Comparison of ENCODE assay signal across 12 mouse cellular contexts in the genomic region with DNA sequence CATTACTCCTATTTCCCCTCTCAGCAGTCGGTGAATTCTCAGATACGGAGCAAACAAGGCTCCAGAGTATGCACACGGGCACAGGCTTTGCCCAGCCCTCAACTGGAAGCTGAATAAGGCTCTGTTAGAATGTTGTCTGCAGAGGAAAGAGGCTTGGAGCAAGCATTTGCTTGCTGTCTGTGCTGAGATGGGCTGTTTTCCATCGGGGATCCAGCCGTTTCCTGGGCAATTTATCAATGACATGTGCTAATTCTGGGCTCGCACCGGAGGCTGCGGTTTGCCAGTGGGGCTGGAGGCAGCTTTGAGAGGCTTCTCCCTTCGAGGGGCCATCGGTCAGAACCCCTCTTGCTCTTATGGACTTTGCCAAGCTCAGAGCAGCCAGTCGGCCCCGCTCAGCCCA.
DNase-seq lines count a peak whose midpoint lies in the region; ATAC-seq and TF ChIP-seq lines count a peak whose summit lies in the region.
"Had no signal": no experiment of that assay in that cellular context is flagged by ENCODE, and none has a peak within 500 bp of the region (broad histone marks: within the 10 kb centered on the region; RNA-seq: fewer than 3 reads in every experiment).

No protein-coding gene starts in this region.

- H3K27me3 ChIP-seq in hindbrain, postnatal 0 days (ENCODE audit: insufficient read depth, low read length) = no peaks in the 10 kb centered on the region
- peaks cover 2% of the 10 kb centered on the region; the same call in 1 of the 2 replicates for H3K27me3 ChIP-seq in neural tube, embryonic 11.5 days (ENCODE audit: control insufficient read depth, insufficient read depth, low read length)

- TF ChIP-seq CTCF in hindbrain, postnatal 0 days (IDR thresholded peaks at IDR 0.05; ENCODE audit: low read depth) = no peak

- peak; percentile 51 to 56 for DNase-seq in layer of hippocampus, postnatal 10 days (ENCODE audit: low spot score in 2 of 2)
- DNase-seq in layer of hippocampus, adult 9-10 months (ENCODE audit: low spot score) = no peak
- DNase-seq in embryo, embryonic 9.5 days (ENCODE audit: extremely low spot score) = peak; percentile 28
- peak; percentile 71 for DNase-seq in hindbrain, postnatal 0 days (ENCODE audit: low spot score)
- DNase-seq in neural tube, embryonic 11.5 days (ENCODE audit: low spot score) = peak; percentile 55
- DNase-seq in urinary bladder, adult 2 months (ENCODE audit: low spot score) = no peak
- no peak for DNase-seq in cerebellum, adult 11 months
- no peak for DNase-seq in gastrocnemius, postnatal 36 days
- DNase-seq: cerebellum, adult 18-20 months; heart, adult 18-20 months; kidney, adult 11 months; liver had no signal

- H3K4me3 ChIP-seq in hindbrain, postnatal 0 days (ENCODE audit: low read length) = no peak overlapping the region
- H3K4me3 ChIP-seq in neural tube, embryonic 11.5 days (ENCODE audit: low read depth, low read length) = no peak overlapping the region

- WGBS in hindbrain, postnatal 0 days = 21% methylated on average over 12 of the region's 12 CpGs
- 18% methylated on average over 12 of the region's 12 CpGs for WGBS in neural tube, embryonic 11.5 days

- intact Hi-C loops in gastrocnemius, postnatal 36 days (cut with DNase I) = no loop called here

- no peaks in the 10 kb centered on the region for H3K9me3 ChIP-seq in hindbrain, postnatal 0 days (ENCODE audit: low read length)
- H3K9me3 ChIP-seq in neural tube, embryonic 11.5 days (ENCODE audit: control insufficient read depth, low read length) = no peaks in the 10 kb centered on the region

- H3K27ac ChIP-seq in hindbrain, postnatal 0 days = peak overlapping the region; percentile 71
- peak overlapping the region; percentile 63 for H3K27ac ChIP-seq in neural tube, embryonic 11.5 days (ENCODE audit: low read depth, low read length)

- no peaks in the 10 kb centered on the region for H3K36me3 ChIP-seq in hindbrain, postnatal 0 days (ENCODE audit: insufficient read depth, low read length)
- H3K36me3 ChIP-seq in neural tube, embryonic 11.5 days (ENCODE audit: control insufficient read depth, insufficient read depth, low read length) = no peaks in the 10 kb centered on the region

- H3K9ac ChIP-seq in hindbrain, postnatal 0 days (replicated peaks; ENCODE audit: low read length) = peak overlapping the region; percentile 30
- H3K9ac ChIP-seq in neural tube, embryonic 11.5 days (ENCODE audit: low read length) = peak overlapping the region; percentile 3; the same call in 1 of the 2 replicates

- peaks cover 19% of the 10 kb centered on the region for H3K4me1 ChIP-seq in hindbrain, postnatal 0 days (ENCODE audit: insufficient read depth, low read length)
- H3K4me1 ChIP-seq in neural tube, embryonic 11.5 days (ENCODE audit: control insufficient read depth, insufficient read depth, low read length) = peaks cover 18% of the 10 kb centered on the region

- H3K4me2 ChIP-seq in hindbrain, postnatal 0 days (ENCODE audit: low read depth, low read length) = no peak overlapping the region
- H3K4me2 ChIP-seq in neural tube, embryonic 11.5 days (ENCODE audit: low read depth) = 0 out of 2 replicates have a peak overlapping the region, but pooled peaks have one; percentile 5

- no peak for ATAC-seq in hindbrain, postnatal 0 days
- ATAC-seq in neural tube, embryonic 11.5 days (ENCODE audit: insufficient read depth, low FRiP score, low TSS enrichment) = no peak

Comparison
In these comparisons a context has a peak if more than half of its experiments do, and no peak if none do; other contexts are left out.
1. DNase-seq: peak in layer of hippocampus, postnatal 10 days (2 of 2), embryo, embryonic 9.5 days (single experiment), hindbrain, postnatal 0 days (single experiment) and neural tube, embryonic 11.5 days (single experiment); none in layer of hippocampus, adult 9-10 months (single experiment), urinary bladder, adult 2 months (single experiment), cerebellum, adult 11 months (single experiment) and gastrocnemius, postnatal 36 days (0 of 2).